Mouse (Mus musculus) hindbrain, embryonic 11.5 days (tissue): ENCODE measurements around the gene Myo18a. TPM values are rescaled to one million over a fixed set of nuclear protein-coding genes. Genes with fewer than 3 reads are reported as not detected.

Source experiments
- ATAC-seq: fragments of 200-750 bp; cut with Nextera tagmentation; 2 replicates; pipeline ENCODE4 v1.8.0; 2017; ENCODE audit warnings: mild to moderate bottlenecking, moderate TSS enrichment, moderate library complexity; ENCODE audit not compliant: low FRiP score
- DNase-seq: peaks from one replicate; pipeline ENCODE4 v3.0.0-alpha.2; 2015; ENCODE audit warnings: low spot score
- H3K27ac ChIP-seq: fragments of 300-500 bp; sonication (generic); 2 replicates; pipeline ENCODE4 v1.5.1; 2014; ENCODE audit warnings: mild to moderate bottlenecking, low read depth, low read length
- H3K27me3 ChIP-seq: fragments of 300-500 bp; sonication (generic); 2 replicates; pipeline ENCODE4 v1.6.1; 2014; ENCODE audit warnings: mild to moderate bottlenecking, low read length, moderate library complexity, mixed read lengths; ENCODE audit not compliant: control insufficient read depth, insufficient read depth
- H3K36me3 ChIP-seq: fragments of 300-500 bp; sonication (generic); 2 replicates; pipeline ENCODE4 v1.6.1; 2014; ENCODE audit warnings: mild to moderate bottlenecking, low read length, moderate library complexity, mixed read lengths; ENCODE audit not compliant: control insufficient read depth, insufficient read depth
- H3K4me1 ChIP-seq: fragments of 300-500 bp; sonication (generic); replicated peaks from 2 replicates; pipeline ENCODE4 v1.6.1; 2014; ENCODE audit warnings: low read length, mixed read lengths; ENCODE audit not compliant: control insufficient read depth, insufficient read depth
- H3K4me2 ChIP-seq: fragments of 300-500 bp; sonication (generic); replicated peaks from 2 replicates; pipeline ENCODE4 v1.6.1; 2014; ENCODE audit warnings: mild to moderate bottlenecking, low read depth, low read length
- H3K4me3 ChIP-seq: fragments of 300-500 bp; sonication (generic); 2 replicates; pipeline ENCODE4 v1.5.1; 2014; ENCODE audit warnings: low read depth, low read length
- H3K9ac ChIP-seq: fragments of 300-500 bp; sonication (generic); 2 replicates; pipeline ENCODE4 v1.6.1; 2014; ENCODE audit warnings: low read depth, low read length
- H3K9me3 ChIP-seq: fragments of 300-500 bp; sonication (generic); 2 replicates; pipeline ENCODE4 v1.6.1; 2016; ENCODE audit warnings: low read length; ENCODE audit not compliant: control insufficient read depth
- WGBS: fragments of 180-500 bp; shearing (Covaris S2); extraction: QIAGEN DNeasy Blood & Tissue Kit; methylation state at CpG from one replicate; pipeline ENCODE4 v1.1.7; 2014; 5-methylcytosine and 5-hydroxymethylcytosine counted together
- polyA plus RNA-seq: library from polyadenylated mRNA; unstranded; fragments of >200 nt; fragmentation: Nextera tagmentation; extraction: Ambion mirVana; gene quantifications from 2 replicates; pipeline ENCODE4 v1.2.1, GENCODE M21; 2014

Gene Myo18a
- polyA plus RNA-seq, 1 experiment from 2014 or later, result 29.2 TPM

DNA sequence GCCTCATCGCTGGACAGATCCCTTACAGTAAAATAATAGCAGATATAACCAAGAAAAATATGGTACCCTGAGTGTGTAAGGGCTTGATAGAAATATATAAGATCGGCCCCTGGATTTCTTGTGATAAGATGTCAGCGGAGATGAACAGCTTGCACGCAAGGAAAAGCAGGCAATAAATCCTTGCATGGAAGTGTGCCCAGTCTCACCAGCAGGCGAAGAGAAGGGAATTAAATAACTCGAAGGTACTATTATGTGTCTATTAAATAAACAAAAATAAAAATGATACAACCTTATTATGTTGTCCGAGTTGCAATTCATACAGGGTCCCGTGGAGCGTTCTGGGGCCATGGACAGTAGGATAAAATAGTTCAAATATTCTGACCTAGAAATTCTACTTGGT lies 133.0 kb downstream of the Myo18a start:
- ATAC-seq (no peak), DNase-seq (no peak)
- Histone ChIP-seq H3K4me1 (peaks cover 32% of the 10 kb centered on the region), H3K27ac (no peak overlapping the region), H3K4me2 (no peak overlapping the region), H3K4me3 (no peak overlapping the region), H3K36me3 (no peaks in the 10 kb centered on the region), H3K9me3 (no peaks in the 10 kb centered on the region), H3K27me3 (peaks cover 8% of the 10 kb centered on the region; the same call in 1 of the 2 replicates), H3K9ac (no peak overlapping the region)
- WGBS, result 83% methylated on average over 9 of the region's 9 CpGs

DNA sequence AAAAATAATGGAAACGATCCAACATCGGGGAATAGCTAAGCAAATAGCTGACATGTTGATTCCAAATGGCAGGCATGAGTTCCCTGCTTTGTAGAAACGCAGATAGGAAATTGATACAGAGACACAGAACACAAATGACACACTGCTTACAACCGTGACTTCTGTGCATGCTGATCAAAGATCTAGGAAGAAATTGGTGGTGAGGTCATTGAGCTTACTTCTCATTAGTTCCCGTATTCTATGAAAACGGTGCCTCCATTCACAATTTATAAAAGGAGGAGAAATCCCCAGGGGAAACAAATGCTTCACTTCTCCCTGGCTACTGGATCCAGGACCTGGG lies 133.4 kb downstream of the Myo18a start:
- ATAC-seq (no peak), DNase-seq (peak; percentile 37)
- WGBS, result 35% methylated on average over 6 of the region's 6 CpGs
- H3K9me3 ChIP-seq, result no peaks in the 10 kb centered on the region
- H3K36me3 ChIP-seq, result no peaks in the 10 kb centered on the region
- H3K4me1 ChIP-seq, result peaks cover 34% of the 10 kb centered on the region
- H3K27me3 ChIP-seq, result peaks cover 8% of the 10 kb centered on the region; the same call in 1 of the 2 replicates
- H3K4me3 ChIP-seq, result no peak overlapping the region
- H3K4me2 ChIP-seq, result peak overlapping the region; percentile 2; the same call in 1 of the 2 replicates
- H3K27ac ChIP-seq, result peak overlapping the region; percentile 83
- peak overlapping the region; percentile 37; the same call in 1 of the 2 replicates for H3K9ac ChIP-seq

DNA sequence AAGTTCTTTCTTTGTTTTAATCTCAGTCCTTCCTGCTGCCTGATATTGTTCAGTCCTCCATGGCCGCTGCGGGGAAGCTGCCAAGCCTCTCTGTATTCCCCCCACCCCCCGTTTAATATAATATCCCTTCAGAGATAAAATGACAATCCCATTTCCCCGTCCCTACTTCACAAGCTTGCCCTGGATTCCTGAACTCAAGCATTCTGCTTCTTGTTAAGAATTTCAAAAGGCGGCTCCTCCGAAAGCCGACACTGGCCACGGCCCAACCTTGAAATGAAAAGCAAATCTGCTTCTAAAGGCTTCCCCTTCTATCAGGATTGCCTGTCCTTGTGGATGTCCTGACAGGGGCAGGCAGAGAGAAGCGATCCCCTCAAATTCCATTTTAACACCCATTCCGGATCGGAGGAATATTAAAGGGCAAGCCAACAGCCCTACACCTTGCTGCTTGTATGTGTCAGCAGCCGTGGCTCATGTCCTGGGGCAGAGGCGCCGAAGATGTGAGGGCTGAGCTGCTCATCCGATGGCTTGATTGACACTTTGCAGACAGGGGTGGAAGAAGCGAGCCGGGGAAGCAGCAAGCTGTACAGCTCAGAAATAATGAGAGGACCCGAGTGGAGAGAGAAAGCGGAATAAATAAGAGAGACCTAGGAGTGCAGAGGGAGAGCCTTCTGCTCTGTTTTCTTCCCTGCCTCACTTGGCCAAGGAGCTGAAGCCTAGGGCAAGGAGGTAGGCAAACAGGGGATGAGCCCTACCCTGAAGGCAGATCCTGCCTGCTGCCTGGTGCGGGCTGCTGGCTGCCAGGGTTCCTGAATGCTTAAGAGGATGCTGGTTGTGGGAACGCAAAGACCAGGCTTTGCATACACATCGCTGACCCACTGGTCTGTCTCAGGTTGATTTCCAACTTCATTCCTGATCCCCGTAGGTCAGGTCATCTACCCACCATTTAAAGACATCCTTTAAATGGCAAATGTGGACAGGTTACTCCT lies 134.1 kb downstream of the Myo18a start:
- Histone ChIP-seq H3K9me3 (no peaks in the 10 kb centered on the region), H3K27ac (peak overlapping the region; percentile 83), H3K4me1 (peaks cover 38% of the 10 kb centered on the region), H3K36me3 (no peaks in the 10 kb centered on the region), H3K27me3 (peaks cover 7% of the 10 kb centered on the region; the same call in 1 of the 2 replicates), H3K4me3 (no peak overlapping the region), H3K4me2 (peak overlapping the region; percentile 2), H3K9ac (peak overlapping the region; percentile 37)
- ATAC-seq (peak; percentile 25; the same call in 1 of the 2 replicates), DNase-seq (peak; percentile 53)
- WGBS, result 17% methylated on average over 23 of the region's 23 CpGs

DNA sequence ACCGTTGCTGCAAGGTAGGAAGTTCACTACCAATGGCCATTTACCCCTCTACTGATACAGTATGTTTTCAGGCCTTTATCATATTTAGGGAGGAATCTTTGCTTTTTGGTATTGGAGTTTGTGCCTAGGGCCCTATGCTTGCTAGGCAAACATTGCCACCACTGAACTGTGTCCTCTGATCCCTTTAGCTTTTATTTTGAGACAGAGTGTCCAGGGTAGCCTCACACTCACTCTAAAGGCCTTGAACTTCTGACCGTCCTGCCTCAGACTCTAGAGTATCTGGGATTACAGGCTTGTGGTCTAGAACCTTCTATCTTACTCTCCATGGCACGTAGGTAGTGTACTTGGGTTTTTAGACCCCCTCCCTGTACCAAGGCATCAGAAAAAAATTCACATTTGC lies 137.1 kb downstream of the Myo18a start:
- ATAC-seq, result no peak
- WGBS, result 88% methylated on average over 3 of the region's 3 CpGs

DNA sequence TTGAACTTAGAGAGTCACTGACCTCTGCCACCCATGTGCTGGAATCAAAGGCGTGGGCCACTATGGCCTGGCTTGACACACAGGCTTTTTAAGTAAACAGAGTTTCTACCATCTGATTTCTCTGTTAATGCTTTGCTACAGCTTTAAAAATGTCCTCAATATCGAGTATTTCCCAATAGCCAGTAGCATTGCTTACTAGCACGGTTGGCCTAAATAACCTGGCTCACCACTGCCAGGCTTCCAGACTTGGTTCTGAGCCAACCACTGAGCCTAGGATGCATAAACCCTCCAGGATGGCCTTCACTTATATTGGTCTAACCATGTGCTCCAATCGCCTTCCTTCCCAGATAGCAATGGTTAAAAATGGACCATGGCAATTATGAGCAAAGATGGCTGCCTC lies 137.7 kb downstream of the Myo18a start:
- WGBS, result 94% methylated on average over 4 of the region's 4 CpGs
- no peaks in the 10 kb centered on the region for H3K9me3 ChIP-seq
- H3K27ac ChIP-seq, result no peak overlapping the region
- no peak overlapping the region for H3K9ac ChIP-seq
- H3K4me1 ChIP-seq, result peaks cover 19% of the 10 kb centered on the region
- no peak for DNase-seq
- no peak overlapping the region for H3K4me3 ChIP-seq
- H3K36me3 ChIP-seq, result no peaks in the 10 kb centered on the region
- no peak overlapping the region for H3K4me2 ChIP-seq
- H3K27me3 ChIP-seq, result peaks cover 4% of the 10 kb centered on the region; the same call in 1 of the 2 replicates
- ATAC-seq, result no peak

More for the DNA sequence above, 137.1 kb downstream of the Myo18a start:
- H3K4me2 ChIP-seq, result no peak overlapping the region
- peaks cover 4% of the 10 kb centered on the region; the same call in 1 of the 2 replicates for H3K27me3 ChIP-seq
- no peak for DNase-seq
- no peak overlapping the region for H3K27ac ChIP-seq
- H3K36me3 ChIP-seq, result no peaks in the 10 kb centered on the region
- H3K4me3 ChIP-seq, result no peak overlapping the region
- H3K9ac ChIP-seq, result no peak overlapping the region
- no peaks in the 10 kb centered on the region for H3K9me3 ChIP-seq
- H3K4me1 ChIP-seq, result peaks cover 19% of the 10 kb centered on the region

DNA sequence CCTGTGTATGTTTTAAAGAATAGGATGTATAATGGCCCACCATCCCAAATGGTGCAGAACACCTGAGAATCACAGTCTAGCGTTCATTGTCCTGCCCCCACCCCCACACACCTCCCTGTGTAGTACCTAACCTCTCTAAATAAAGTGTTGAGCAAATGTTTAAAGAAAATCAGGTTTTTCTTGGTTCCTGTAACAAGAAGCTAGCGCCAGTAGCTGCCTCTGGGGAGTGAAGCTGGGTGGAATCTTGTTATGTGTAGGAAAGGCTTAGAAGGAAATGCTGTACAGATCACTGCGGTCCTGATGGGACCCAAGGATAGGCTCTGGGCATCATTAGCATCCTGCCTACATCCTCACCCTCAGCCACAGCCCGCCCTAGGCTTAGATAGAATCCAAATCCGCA lies 138.3 kb downstream of the Myo18a start:
- DNase-seq (no peak), ATAC-seq (no peak)
- 57% methylated on average over 5 of the region's 5 CpGs for WGBS
- Histone ChIP-seq H3K27me3 (peaks cover 4% of the 10 kb centered on the region; the same call in 1 of the 2 replicates), H3K9me3 (no peaks in the 10 kb centered on the region), H3K9ac (no peak overlapping the region), H3K27ac (no peak overlapping the region), H3K36me3 (no peaks in the 10 kb centered on the region), H3K4me3 (no peak overlapping the region), H3K4me1 (peaks cover 16% of the 10 kb centered on the region), H3K4me2 (no peak overlapping the region)

DNA sequence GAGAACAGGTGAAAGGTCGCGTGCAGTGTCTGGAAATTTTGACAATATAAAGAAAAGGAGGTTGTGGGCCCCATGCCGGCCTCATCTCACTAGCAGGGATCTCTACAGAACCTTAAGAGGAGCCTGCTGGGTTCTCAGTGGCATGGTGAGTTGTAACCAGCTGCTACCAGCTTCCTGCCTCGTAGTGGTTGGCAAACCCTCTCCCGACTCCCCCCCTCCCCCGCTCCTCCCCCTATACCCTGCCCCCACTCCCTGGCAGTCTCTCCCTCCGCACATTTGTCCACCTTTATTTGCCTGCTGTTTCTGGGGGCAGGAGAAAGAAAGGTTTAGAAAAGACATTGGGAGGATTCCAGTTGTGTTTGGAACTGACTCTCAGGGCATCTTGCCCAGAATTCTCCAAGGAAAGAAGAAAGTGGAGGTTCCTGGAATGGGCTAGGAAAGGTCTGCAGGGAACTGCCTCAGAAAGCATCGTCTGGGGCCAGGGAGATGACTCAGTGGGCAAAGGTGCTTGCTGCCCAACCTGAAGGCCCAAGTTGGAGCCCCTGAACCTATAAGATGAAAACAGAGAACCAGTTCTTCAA lies 138.8 kb downstream of the Myo18a start:
- peaks cover 18% of the 10 kb centered on the region for H3K4me1 ChIP-seq
- no peaks in the 10 kb centered on the region for H3K9me3 ChIP-seq
- no peak overlapping the region for H3K27ac ChIP-seq
- H3K36me3 ChIP-seq, result no peaks in the 10 kb centered on the region
- H3K9ac ChIP-seq, result no peak overlapping the region
- H3K27me3 ChIP-seq, result peaks cover 4% of the 10 kb centered on the region; the same call in 1 of the 2 replicates
- no peak overlapping the region for H3K4me3 ChIP-seq
- H3K4me2 ChIP-seq, result no peak overlapping the region
- ATAC-seq, result no peak
- 37% methylated on average over 8 of the region's 8 CpGs for WGBS
- no peak for DNase-seq

DNA sequence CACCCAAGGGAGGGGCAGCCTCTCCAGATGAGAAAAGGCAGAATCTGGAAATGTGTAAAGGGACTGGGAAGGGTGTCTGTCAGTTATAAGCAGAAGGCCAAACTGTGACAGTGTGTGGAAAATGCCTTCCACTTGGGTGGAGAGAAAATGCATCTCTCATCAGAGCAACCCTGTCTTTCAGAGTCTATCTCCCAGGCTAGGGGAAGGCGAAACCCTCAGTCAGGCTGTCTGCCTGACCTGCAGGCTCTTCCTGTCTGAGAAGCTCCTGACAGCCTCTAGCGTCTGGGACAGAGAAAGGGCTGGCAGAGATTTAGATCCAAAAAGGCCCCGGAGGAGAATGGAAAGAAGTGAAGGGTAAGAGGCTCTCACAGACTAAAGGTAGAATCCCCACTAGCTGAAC lies 140.7 kb downstream of the Myo18a start:
- Histone ChIP-seq H3K27me3 (no peaks in the 10 kb centered on the region), H3K9me3 (no peaks in the 10 kb centered on the region), H3K4me1 (peaks cover 12% of the 10 kb centered on the region), H3K4me3 (no peak overlapping the region), H3K36me3 (no peaks in the 10 kb centered on the region), H3K27ac (peak overlapping the region; percentile 39; the same call in 1 of the 2 replicates), H3K4me2 (no peak overlapping the region), H3K9ac (no peak overlapping the region)
- ATAC-seq (no peak), DNase-seq (no peak)
- WGBS, result 27% methylated on average over 3 of the region's 3 CpGs
